Mouse (Mus musculus): ENCODE measurements at regions not wholly inside any gene's neighbourhood (a gene's known extent, or its start where the extent isn't known, plus 50 kb on each side); places are given as distances from the start of the nearest gene placed in this dataset.

- H3K9ac ChIP-seq, result no peak overlapping the region
- H3K4me3 ChIP-seq, result no peak overlapping the region
- H3K36me3 ChIP-seq, result no peaks in the 10 kb centered on the region
- H3K27me3 ChIP-seq, result no peaks in the 10 kb centered on the region
- WGBS, result 81% methylated on average over 2 of the region's 2 CpGs
- no peak for ATAC-seq (ENCODE audit: low FRiP score, low read depth)
- no peaks in the 10 kb centered on the region for H3K4me1 ChIP-seq (replicated peaks)
- H3K9me3 ChIP-seq, result no peaks in the 10 kb centered on the region
- no peak overlapping the region for H3K27ac ChIP-seq (replicated peaks)
- H3K4me2 ChIP-seq, result no peak overlapping the region
Measured at GRCm38 (mm10) chr15:29762191-29762590, 410.2 kb upstream of the Ctnnd2 start.

- no peak for ATAC-seq (ENCODE audit: low FRiP score, low read depth)
- no peaks in the 10 kb centered on the region for H3K9me3 ChIP-seq
- no peak overlapping the region for H3K27ac ChIP-seq (replicated peaks)
- no peak overlapping the region for H3K9ac ChIP-seq
- H3K27me3 ChIP-seq, result no peaks in the 10 kb centered on the region
- H3K4me3 ChIP-seq, result no peak overlapping the region
- H3K4me2 ChIP-seq, result no peak overlapping the region
- no peaks in the 10 kb centered on the region for H3K4me1 ChIP-seq (replicated peaks)
- no peaks in the 10 kb centered on the region for H3K36me3 ChIP-seq
- WGBS, result 83% methylated on average over 2 of the region's 2 CpGs
Measured at GRCm38 (mm10) chr15:29776438-29776837, 396.0 kb upstream of the Ctnnd2 start.

- no peaks in the 10 kb centered on the region for H3K4me1 ChIP-seq (replicated peaks)
- 94% methylated on average over 9 of the region's 9 CpGs for WGBS
- no peak overlapping the region for H3K9ac ChIP-seq
- no peaks in the 10 kb centered on the region for H3K27me3 ChIP-seq
- no peaks in the 10 kb centered on the region for H3K9me3 ChIP-seq
- H3K27ac ChIP-seq (replicated peaks), result no peak overlapping the region
- no peak overlapping the region for H3K4me3 ChIP-seq
- no peaks in the 10 kb centered on the region for H3K36me3 ChIP-seq
- H3K4me2 ChIP-seq, result no peak overlapping the region
- no peak for ATAC-seq (ENCODE audit: low FRiP score, low read depth)
Measured at GRCm38 (mm10) chr15:29798596-29798995, 373.8 kb upstream of the Ctnnd2 start.

GRCm38 (mm10) chr15:29823271-29823670 lies 349.1 kb upstream of the Ctnnd2 start:
- Histone ChIP-seq H3K36me3 (no peaks in the 10 kb centered on the region), H3K9ac (no peak overlapping the region), H3K4me1 (replicated peaks) (no peaks in the 10 kb centered on the region), H3K4me3 (no peak overlapping the region), H3K4me2 (no peak overlapping the region), H3K27ac (replicated peaks) (no peak overlapping the region), H3K9me3 (no peaks in the 10 kb centered on the region), H3K27me3 (no peaks in the 10 kb centered on the region)
- 74% methylated on average over 2 of the region's 2 CpGs for WGBS
- ATAC-seq (ENCODE audit: low FRiP score, low read depth), result no peak

DNA sequence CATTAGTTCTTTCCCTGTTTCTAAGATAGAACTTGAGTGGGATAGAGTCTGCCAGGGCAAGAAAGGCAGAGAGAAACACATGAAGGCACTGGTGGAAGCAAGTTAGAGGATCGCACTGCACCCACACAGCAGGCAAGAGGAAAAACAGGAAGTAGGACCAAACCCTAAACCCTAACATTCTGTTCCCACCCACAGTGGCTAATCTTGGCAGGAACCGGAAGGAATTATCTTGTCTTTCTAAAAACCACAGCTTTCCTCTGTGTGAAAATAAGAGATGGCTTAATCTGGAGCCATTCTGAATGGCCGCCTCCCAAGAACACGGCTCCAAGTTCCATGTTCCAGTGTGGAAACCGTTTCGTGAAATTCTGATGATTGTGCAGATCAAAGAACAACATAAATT lies 348.2 kb upstream of the Ctnnd2 start:
- Histone ChIP-seq H3K4me1 (replicated peaks) (no peaks in the 10 kb centered on the region), H3K27ac (replicated peaks) (no peak overlapping the region), H3K36me3 (no peaks in the 10 kb centered on the region), H3K4me2 (no peak overlapping the region), H3K27me3 (no peaks in the 10 kb centered on the region), H3K4me3 (no peak overlapping the region), H3K9me3 (no peaks in the 10 kb centered on the region), H3K9ac (no peak overlapping the region)
- WGBS, result 94% methylated on average over 6 of the region's 6 CpGs
- no peak for ATAC-seq (ENCODE audit: low FRiP score, low read depth)

- Histone ChIP-seq H3K4me3 (no peak overlapping the region), H3K27ac (replicated peaks) (no peak overlapping the region), H3K27me3 (no peaks in the 10 kb centered on the region), H3K4me1 (replicated peaks) (no peaks in the 10 kb centered on the region), H3K36me3 (no peaks in the 10 kb centered on the region), H3K9ac (no peak overlapping the region), H3K9me3 (no peaks in the 10 kb centered on the region), H3K4me2 (no peak overlapping the region)
- ATAC-seq (ENCODE audit: low FRiP score, low read depth), result 0 out of 2 replicates have a peak, but pooled peaks have one; percentile 56
- WGBS, result 19% methylated on average over 1 of the region's 1 CpGs
Measured at GRCm38 (mm10) chr15:29828135-29828534, 344.3 kb upstream of the Ctnnd2 start.

- no peak overlapping the region for H3K9ac ChIP-seq
- no peak overlapping the region for H3K4me3 ChIP-seq
- H3K4me1 ChIP-seq (replicated peaks), result no peaks in the 10 kb centered on the region
- H3K4me2 ChIP-seq, result no peak overlapping the region
- 86% methylated on average over 1 of the region's 1 CpGs for WGBS
- H3K36me3 ChIP-seq, result no peaks in the 10 kb centered on the region
- H3K27me3 ChIP-seq, result no peaks in the 10 kb centered on the region
- H3K9me3 ChIP-seq, result no peaks in the 10 kb centered on the region
- ATAC-seq (ENCODE audit: low FRiP score, low read depth), result no peak
- no peak overlapping the region for H3K27ac ChIP-seq (replicated peaks)
Measured at GRCm38 (mm10) chr15:29828570-29828969, 343.8 kb upstream of the Ctnnd2 start.

Measured in hindbrain, embryonic 15.5 days (tissue).